Mouse (Mus musculus) forebrain, embryonic 12.5 days (tissue): ENCODE data around the gene Usp39. TPM values are rescaled to one million over a fixed set of nuclear protein-coding genes. Genes with fewer than 3 reads are reported as not detected.
A peak's percentile ranks its signal among the peaks of the same experiment; 100 is the strongest.

Source experiments
- ATAC-seq: fragments of 200-750 bp; cut with Nextera tagmentation; 2 replicates; pipeline ENCODE4 v1.8.0; 2017; ENCODE audit warnings: moderate TSS enrichment; ENCODE audit not compliant: low FRiP score
- H3K27ac ChIP-seq: fragments of 300-500 bp; sonication (generic); 2 replicates; pipeline ENCODE4 v1.5.1; 2016; ENCODE audit warnings: mild to moderate bottlenecking
- H3K27me3 ChIP-seq: fragments of 300-500 bp; sonication (generic); 2 replicates; pipeline ENCODE4 v1.6.1; 2016; ENCODE audit warnings: mild to moderate bottlenecking
- H3K36me3 ChIP-seq: fragments of 300-500 bp; sonication (generic); replicated peaks from 2 replicates; pipeline ENCODE4 v1.6.1; 2016; ENCODE audit warnings: mild to moderate bottlenecking
- H3K4me1 ChIP-seq: fragments of 300-500 bp; sonication (generic); 2 replicates; pipeline ENCODE4 v1.6.1; 2016
- H3K4me2 ChIP-seq: fragments of 300-500 bp; sonication (generic); 2 replicates; pipeline ENCODE4 v1.6.1; 2016; ENCODE audit warnings: mild to moderate bottlenecking, moderate library complexity
- H3K4me3 ChIP-seq: fragments of 300-500 bp; sonication (generic); replicated peaks from 2 replicates; pipeline ENCODE4 v1.5.1; 2016; ENCODE audit warnings: mild to moderate bottlenecking
- H3K9ac ChIP-seq: fragments of 300-500 bp; sonication (generic); 2 replicates; pipeline ENCODE4 v1.6.1; 2016; ENCODE audit warnings: mild to moderate bottlenecking
- H3K9me3 ChIP-seq: fragments of 300-500 bp; sonication (generic); 2 replicates; pipeline ENCODE4 v1.6.1; 2016
- WGBS: fragments of 180-500 bp; shearing (Covaris S2); methylation state at CpG from one replicate; pipeline ENCODE4 v1.1.7; 2016; 5-methylcytosine and 5-hydroxymethylcytosine counted together
- polyA plus RNA-seq: library from polyadenylated mRNA; unstranded; fragments of >200 nt; fragmentation: Nextera tagmentation; extraction: Ambion mirVana; gene quantifications from 2 replicates; pipeline ENCODE4 v1.2.1, GENCODE M21; 2016

Gene Usp39
- polyA plus RNA-seq, 1 experiment from 2014 or later: 76.4 TPM

DNA sequence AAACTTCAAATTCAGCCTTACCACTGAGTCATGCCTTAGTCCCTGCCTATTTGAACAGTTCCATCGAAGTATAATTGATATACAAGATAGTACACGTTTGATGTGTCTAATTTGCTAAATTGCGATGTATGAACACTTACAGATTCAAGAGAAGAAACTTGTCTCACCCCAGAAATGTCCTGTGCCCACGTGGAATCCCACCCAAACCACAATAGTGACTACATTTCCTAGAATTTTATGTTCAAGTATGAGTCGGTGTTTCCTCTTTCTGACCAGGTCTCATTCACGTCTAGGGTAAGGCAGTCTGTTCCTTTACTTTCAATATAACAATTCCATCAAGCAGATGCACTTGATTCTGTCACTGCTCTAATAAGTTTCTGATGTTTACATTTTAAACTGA, 649 bp upstream of the Usp39 start:
- no peak overlapping the region for H3K27ac ChIP-seq

DNA sequence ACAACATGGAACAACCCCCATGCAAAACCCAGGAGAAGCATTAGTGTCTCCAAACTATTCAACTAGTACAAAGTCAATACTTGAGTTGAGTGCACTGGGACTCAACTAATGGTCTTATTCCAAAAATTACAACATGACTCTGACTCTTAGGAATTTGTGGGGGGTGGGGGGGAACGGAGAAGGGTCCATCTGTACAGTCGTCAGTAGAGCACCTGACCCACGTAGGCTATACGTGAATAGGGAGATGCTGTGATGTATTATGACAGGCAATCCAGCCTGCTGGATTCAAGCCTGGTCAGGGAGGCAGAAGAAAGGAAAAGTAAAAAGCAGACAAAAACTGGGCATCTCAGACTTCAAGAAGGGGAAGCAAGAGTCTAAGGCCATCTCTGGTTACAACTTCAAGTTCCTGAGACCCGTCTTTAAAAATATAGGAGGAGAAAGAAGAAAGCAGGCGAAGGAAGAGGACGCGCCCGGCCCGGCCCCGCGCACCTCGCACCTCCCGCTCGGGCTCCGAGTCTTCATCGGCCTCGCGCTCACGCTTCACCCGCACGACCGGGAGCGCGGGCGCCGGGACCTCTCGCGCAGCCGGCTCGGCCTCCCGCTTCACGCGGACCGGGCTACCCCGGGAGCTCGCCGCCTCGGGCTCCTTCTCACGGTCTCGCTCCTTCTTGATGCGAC, 449 bp downstream of the Usp39 start:
- Histone ChIP-seq H3K4me2 (peak overlapping the region; percentile 92), H3K9ac (peak overlapping the region; percentile 72), H3K27me3 (no peaks in the 10 kb centered on the region), H3K27ac (peak overlapping the region; percentile 60; the same call in 1 of the 2 replicates), H3K36me3 (peaks cover 14% of the 10 kb centered on the region), H3K9me3 (no peaks in the 10 kb centered on the region), H3K4me1 (peaks cover 37% of the 10 kb centered on the region), H3K4me3 (peak overlapping the region; percentile 82)
- under 1% methylated on average over 42 of the region's 42 CpGs for WGBS
- peak; percentile 65 for ATAC-seq

More for the DNA sequence above, 649 bp upstream of the Usp39 start:
- peak overlapping the region; percentile 82; the same call in 1 of the 2 replicates for H3K4me3 ChIP-seq
- H3K9me3 ChIP-seq: no peaks in the 10 kb centered on the region
- H3K4me1 ChIP-seq: peaks cover 37% of the 10 kb centered on the region
- peak overlapping the region; percentile 92 for H3K4me2 ChIP-seq
- no peaks in the 10 kb centered on the region for H3K27me3 ChIP-seq
- no peak for ATAC-seq
- no peak overlapping the region for H3K9ac ChIP-seq
- 55% methylated on average over 6 of the region's 6 CpGs for WGBS
- H3K36me3 ChIP-seq: peaks cover 20% of the 10 kb centered on the region

DNA sequence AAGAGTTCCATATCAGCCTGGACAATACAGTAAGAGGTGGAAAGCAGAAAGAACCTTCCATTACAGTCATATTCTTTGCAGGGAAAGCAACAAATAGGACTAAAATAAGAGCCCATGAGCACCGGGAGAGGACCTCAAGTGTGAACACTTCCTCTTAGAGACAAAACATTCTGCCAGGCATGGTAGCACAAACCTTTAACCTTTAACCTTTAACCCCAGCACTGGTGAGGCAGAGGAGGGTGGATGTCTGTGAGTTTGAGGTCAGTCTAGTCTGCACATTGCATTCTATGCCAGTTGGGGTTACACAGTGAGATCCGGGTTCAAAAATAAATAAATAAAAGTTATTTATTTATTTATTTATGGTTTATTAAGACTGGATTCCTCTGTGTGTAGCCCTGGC, 4.5 kb downstream of the Usp39 start:
- Histone ChIP-seq H3K36me3 (peaks cover 45% of the 10 kb centered on the region), H3K4me3 (no peak overlapping the region), H3K27ac (no peak overlapping the region), H3K9ac (no peak overlapping the region), H3K9me3 (no peaks in the 10 kb centered on the region), H3K4me2 (no peak overlapping the region), H3K27me3 (no peaks in the 10 kb centered on the region), H3K4me1 (peaks cover 14% of the 10 kb centered on the region)
- no peak for ATAC-seq
- 79% methylated on average over 2 of the region's 2 CpGs for WGBS

DNA sequence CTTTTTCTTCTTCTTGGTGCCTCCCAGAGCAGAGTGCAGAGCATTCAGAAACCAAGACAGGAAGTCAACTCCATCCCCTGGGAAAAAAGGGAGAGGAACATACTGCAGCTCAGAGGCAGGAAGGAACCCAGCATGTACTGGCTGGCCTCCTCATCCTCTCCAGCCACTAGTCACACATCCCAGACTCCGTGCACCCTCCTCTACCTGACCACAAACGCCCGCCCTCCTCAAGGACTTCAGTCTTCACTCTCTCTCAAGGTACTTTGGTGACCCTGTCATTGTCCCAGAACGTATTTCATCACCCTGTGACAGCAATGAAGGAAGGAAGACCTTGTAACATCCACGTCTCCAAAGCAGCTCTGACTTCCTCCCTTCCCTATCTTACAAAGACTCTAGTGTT, 11.9 kb downstream of the Usp39 start:
- ATAC-seq: no peak
- Histone ChIP-seq H3K36me3 (peaks cover 92% of the 10 kb centered on the region), H3K4me2 (no peak overlapping the region), H3K9ac (no peak overlapping the region), H3K27ac (no peak overlapping the region), H3K9me3 (no peaks in the 10 kb centered on the region), H3K4me3 (no peak overlapping the region), H3K4me1 (no peaks in the 10 kb centered on the region), H3K27me3 (no peaks in the 10 kb centered on the region)
- 81% methylated on average over 5 of the region's 5 CpGs for WGBS

DNA sequence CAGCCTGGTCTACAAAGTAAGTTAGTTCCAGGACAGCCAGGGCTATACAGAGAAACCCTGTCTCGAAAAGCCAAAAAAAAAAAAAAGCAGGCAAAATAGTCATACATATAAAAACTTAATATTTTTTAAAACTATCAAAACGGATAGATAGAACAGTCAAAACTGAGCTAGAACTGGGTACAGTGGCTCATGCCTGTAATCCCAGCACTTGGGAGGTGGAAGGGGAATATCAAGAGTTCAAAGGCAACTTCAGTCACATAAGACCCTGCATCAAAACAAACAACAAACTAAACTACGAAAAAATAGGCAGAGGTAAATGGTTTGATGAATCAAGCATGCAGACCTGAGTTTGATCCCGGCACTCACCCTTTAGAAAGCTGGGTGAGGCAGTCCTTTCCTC, 14.9 kb downstream of the Usp39 start:
- Histone ChIP-seq H3K27ac (no peak overlapping the region), H3K9ac (no peak overlapping the region), H3K4me1 (no peaks in the 10 kb centered on the region), H3K4me3 (no peak overlapping the region), H3K36me3 (peaks cover 91% of the 10 kb centered on the region), H3K9me3 (no peaks in the 10 kb centered on the region), H3K4me2 (no peak overlapping the region), H3K27me3 (no peaks in the 10 kb centered on the region)
- no peak for ATAC-seq
- 92% methylated on average over 4 of the region's 4 CpGs for WGBS

DNA sequence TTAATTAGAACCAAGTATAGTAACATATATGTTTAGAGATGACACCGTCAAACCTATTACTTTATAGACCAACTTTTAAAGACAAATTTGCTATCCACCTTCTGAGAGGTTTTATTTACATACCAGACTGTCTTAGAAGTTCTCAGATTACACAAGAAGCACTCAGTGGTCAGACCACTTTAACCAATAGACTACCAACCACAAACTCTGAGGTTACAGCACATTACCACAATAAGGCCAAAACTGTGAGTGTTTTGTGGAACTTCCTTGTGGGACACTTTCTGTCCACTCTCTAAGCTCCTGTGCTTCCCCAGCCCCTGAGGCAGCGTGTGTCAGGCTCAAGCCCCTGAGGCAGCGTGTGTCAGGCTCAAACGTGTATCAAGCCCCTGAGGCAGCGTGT, 16.0 kb downstream of the Usp39 start:
- H3K4me3 ChIP-seq: no peak overlapping the region
- H3K9me3 ChIP-seq: no peaks in the 10 kb centered on the region
- 93% methylated on average over 5 of the region's 5 CpGs for WGBS
- no peaks in the 10 kb centered on the region for H3K27me3 ChIP-seq
- no peak overlapping the region for H3K9ac ChIP-seq
- ATAC-seq: no peak
- no peak overlapping the region for H3K27ac ChIP-seq
- no peak overlapping the region for H3K4me2 ChIP-seq
- H3K36me3 ChIP-seq: peaks cover 90% of the 10 kb centered on the region
- H3K4me1 ChIP-seq: no peaks in the 10 kb centered on the region

DNA sequence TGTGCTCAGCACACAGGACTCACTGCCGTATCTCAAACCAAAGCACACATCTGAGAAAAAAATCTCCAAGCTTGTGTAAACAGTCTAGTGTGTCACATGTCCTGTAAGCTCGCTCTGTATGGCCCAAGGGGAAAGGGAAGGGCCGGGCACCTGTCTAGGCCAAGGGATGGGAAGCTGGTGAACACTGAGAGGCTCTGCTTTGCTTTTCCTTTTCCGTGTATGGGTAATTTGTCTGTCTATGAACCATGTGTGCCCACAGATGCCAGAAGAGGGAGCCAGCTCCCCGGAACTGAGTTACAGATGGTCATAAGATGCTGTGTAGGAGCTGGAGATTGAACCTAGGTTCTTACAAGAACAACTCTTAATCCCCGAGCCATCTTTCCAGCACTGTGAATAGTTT, 18.7 kb downstream of the Usp39 start:
- no peak overlapping the region for H3K27ac ChIP-seq
- no peaks in the 10 kb centered on the region for H3K4me1 ChIP-seq
- WGBS: 82% methylated on average over 6 of the region's 6 CpGs
- no peak for ATAC-seq
- no peak overlapping the region for H3K4me2 ChIP-seq
- peaks cover 91% of the 10 kb centered on the region for H3K36me3 ChIP-seq
- H3K9ac ChIP-seq: no peak overlapping the region
- H3K27me3 ChIP-seq: no peaks in the 10 kb centered on the region
- H3K4me3 ChIP-seq: no peak overlapping the region
- H3K9me3 ChIP-seq: no peaks in the 10 kb centered on the region

DNA sequence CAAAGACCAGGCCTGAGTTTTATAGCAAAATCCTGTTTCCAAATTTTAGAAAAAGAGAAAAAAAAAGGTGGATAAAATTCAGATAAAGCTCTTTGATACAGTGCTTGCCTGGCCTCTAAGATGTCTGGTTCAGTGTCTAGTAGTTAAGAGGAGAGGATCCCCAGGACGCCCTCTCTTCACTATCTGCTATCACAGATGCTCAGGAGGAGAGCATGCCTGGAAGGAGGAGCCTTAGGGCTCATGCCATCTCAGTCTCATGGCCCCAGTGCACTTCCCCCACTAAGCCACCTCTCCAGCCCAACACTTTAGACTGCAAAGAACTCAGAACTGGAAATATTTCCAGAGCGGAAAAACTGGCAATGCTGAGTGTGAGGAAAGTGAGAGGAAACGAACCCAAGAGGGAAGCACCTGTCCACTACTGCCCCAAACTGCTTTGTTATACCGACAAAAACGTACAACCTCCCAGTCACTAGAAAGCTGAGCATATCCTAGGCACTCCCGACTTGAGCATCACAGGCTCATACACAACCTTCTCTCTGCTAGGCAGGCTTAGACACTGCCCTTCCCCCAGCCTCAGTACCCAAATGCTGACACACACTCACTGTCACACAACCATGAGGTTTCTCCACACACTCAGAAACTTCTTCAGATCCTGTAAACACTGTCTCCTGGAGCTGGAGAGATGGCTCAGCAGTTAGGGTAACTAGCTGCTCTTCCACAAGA, 21.0 kb downstream of the Usp39 start:
- H3K27ac ChIP-seq: no peak overlapping the region
- H3K4me2 ChIP-seq: no peak overlapping the region
- no peaks in the 10 kb centered on the region for H3K9me3 ChIP-seq
- no peak overlapping the region for H3K9ac ChIP-seq
- H3K36me3 ChIP-seq: peaks cover 96% of the 10 kb centered on the region
- no peaks in the 10 kb centered on the region for H3K4me1 ChIP-seq
- no peak overlapping the region for H3K4me3 ChIP-seq
- H3K27me3 ChIP-seq: no peaks in the 10 kb centered on the region
- 85% methylated on average over 6 of the region's 6 CpGs for WGBS
- no peak for ATAC-seq

DNA sequence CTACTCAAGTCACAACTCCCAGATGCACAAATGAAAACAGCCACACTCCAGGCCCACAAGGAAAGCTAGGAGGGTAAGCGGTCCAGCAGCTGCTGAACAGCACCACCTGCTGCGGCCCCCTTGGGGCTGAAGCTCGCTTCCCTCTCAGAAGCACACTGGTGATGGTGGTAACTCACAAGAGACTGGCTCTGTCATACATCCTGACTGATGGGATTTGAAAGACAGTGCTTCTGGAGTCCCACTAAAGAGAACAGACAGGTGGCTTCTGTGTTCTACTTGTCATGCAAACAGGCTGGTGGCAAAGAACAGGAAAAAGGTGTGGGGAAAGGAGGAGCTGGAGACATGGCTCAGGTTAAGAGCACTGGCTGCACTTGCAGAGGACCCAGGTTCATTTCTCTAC, 22.0 kb downstream of the Usp39 start:
- ATAC-seq: no peak
- H3K9ac ChIP-seq: no peak overlapping the region
- H3K4me2 ChIP-seq: no peak overlapping the region
- no peak overlapping the region for H3K4me3 ChIP-seq
- peaks cover 96% of the 10 kb centered on the region for H3K36me3 ChIP-seq
- H3K27ac ChIP-seq: no peak overlapping the region
- no peaks in the 10 kb centered on the region for H3K9me3 ChIP-seq
- H3K4me1 ChIP-seq: no peaks in the 10 kb centered on the region
- 93% methylated on average over 3 of the region's 3 CpGs for WGBS
- H3K27me3 ChIP-seq: no peaks in the 10 kb centered on the region

DNA sequence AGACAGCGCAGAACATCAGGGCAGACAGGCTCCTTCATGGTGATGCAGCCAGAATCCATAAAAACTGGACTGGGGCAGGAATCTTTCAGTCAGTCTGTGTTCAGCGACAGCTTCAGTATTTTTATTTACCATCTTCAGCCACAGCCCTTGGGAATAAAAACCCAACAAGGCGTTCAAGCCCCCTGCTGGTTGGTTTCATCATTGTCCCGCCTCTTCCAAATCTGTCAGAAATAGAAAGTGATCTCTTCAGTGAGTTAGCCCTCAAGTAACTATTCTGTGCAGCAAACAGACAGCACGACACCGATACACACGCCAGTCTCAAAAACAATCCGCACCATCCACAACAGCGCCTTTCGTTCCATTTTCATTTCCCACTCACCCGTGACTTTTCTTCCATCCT, 26.0 kb downstream of the Usp39 start:
- no peak overlapping the region for H3K27ac ChIP-seq
- H3K4me2 ChIP-seq: no peak overlapping the region
- ATAC-seq: no peak
- H3K4me3 ChIP-seq: no peak overlapping the region
- H3K4me1 ChIP-seq: no peaks in the 10 kb centered on the region
- H3K9me3 ChIP-seq: no peaks in the 10 kb centered on the region
- H3K36me3 ChIP-seq: peaks cover 87% of the 10 kb centered on the region
- WGBS: 85% methylated on average over 11 of the region's 11 CpGs
- no peak overlapping the region for H3K9ac ChIP-seq
- no peaks in the 10 kb centered on the region for H3K27me3 ChIP-seq

DNA sequence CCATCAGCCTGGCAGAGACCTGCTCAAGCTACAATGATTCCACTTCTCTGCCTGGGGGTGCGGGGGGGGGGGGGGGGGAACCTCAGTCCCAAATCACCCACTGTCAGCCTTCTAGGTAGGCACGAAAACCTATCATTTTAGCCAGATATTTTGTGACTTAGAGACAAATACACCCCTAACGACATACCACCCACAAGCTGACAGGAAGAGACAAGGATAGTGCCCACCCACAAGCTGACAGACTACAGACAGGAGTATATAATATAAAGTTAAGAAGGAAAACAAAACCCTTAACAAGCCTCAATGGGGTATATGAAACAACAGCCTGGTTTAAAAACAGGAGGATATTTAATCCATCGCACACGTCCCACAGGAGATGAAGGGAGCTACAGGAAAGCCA, 26.5 kb downstream of the Usp39 start:
- Histone ChIP-seq H3K9me3 (no peaks in the 10 kb centered on the region), H3K4me1 (no peaks in the 10 kb centered on the region)
- no peak for ATAC-seq

DNA sequence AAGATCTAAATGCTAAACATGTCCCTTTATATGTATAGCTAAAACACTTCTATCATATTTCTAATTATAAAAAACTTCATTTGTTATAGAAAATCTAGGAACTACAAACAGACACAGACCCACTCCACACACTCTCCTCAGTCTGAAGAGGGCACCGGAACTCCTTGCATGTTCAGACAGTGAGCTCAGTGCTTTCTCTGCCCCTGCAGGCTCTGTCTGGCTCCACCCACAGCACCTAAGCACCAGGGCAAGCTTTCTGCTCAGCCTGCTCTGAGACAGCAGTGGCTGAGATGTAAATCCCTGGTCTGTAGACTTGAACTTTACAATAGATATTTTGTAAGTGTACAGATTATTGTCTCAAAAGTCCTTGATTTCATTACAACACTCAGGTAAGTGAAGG, 28.9 kb downstream of the Usp39 start:
- no peaks in the 10 kb centered on the region for H3K9me3 ChIP-seq
- H3K4me2 ChIP-seq: no peak overlapping the region
- H3K27me3 ChIP-seq: no peaks in the 10 kb centered on the region
- no peak overlapping the region for H3K9ac ChIP-seq
- no peaks in the 10 kb centered on the region for H3K4me1 ChIP-seq
- 91% methylated on average over 1 of the region's 1 CpGs for WGBS
- ATAC-seq: no peak
- peaks cover 76% of the 10 kb centered on the region for H3K36me3 ChIP-seq
- no peak overlapping the region for H3K27ac ChIP-seq
- no peak overlapping the region for H3K4me3 ChIP-seq

More for the DNA sequence above, 26.5 kb downstream of the Usp39 start:
- Histone ChIP-seq H3K27me3 (no peaks in the 10 kb centered on the region), H3K9ac (no peak overlapping the region), H3K36me3 (peaks cover 86% of the 10 kb centered on the region), H3K4me2 (no peak overlapping the region), H3K27ac (no peak overlapping the region), H3K4me3 (no peak overlapping the region)
- 93% methylated on average over 4 of the region's 5 CpGs for WGBS

DNA sequence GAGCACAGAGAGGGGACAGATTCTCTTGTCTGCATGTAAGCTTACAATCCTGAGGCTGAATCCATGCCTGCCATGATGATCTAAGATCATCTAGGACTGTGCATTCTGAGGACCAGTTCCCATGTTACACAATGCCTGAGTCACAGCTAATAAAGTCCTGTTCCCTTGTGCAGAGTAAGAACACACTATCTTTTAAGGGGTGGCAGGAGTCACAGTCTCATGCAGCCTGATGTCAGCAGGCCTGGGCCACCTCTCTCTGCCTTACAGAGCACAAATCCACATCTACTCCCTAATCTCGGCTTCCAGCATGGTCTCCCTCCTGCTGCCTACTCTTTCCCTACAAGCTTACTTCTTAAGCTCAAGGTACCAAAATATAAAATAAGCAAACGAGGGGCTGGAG, 29.6 kb downstream of the Usp39 start:
- H3K27ac ChIP-seq: no peak overlapping the region
- H3K36me3 ChIP-seq: peaks cover 70% of the 10 kb centered on the region
- H3K4me3 ChIP-seq: no peak overlapping the region
- no peak for ATAC-seq
- H3K4me1 ChIP-seq: no peaks in the 10 kb centered on the region
- no peaks in the 10 kb centered on the region for H3K9me3 ChIP-seq
- no peak overlapping the region for H3K9ac ChIP-seq
- no peak overlapping the region for H3K4me2 ChIP-seq
- WGBS: 88% methylated on average over 2 of the region's 2 CpGs
- no peaks in the 10 kb centered on the region for H3K27me3 ChIP-seq
